29 mouse cellular contexts compared by ENCODE assay signal in genomic region chr3:83943212-83943611, GRCm38 (mm10).
DNase-seq lines count a peak whose midpoint lies in the region; ATAC-seq and TF ChIP-seq lines count a peak whose summit lies in the region.
"Had no signal": no experiment of that assay in that cellular context is flagged by ENCODE, and none has a peak within 500 bp of the region (broad histone marks: within the 10 kb centered on the region; RNA-seq: fewer than 3 reads in every experiment).

No protein-coding gene starts in this region.

- no peak overlapping the region for H3K4me3 ChIP-seq in limb, embryonic 15.5 days
- no peak overlapping the region for H3K4me3 ChIP-seq in limb, embryonic 10.5 days
- H3K4me3 ChIP-seq in ES-E14 (ENCODE audit: insufficient read depth in 1 of 2, low read depth in 1 of 2, low read length in 2 of 2, poor library complexity in 1 of 2, severe bottlenecking in 1 of 2), result peak overlapping the region in 1 of 2 experiments; percentile 43; a peak in 1 of 4 replicates
- H3K4me3 ChIP-seq: embryonic facial prominence, embryonic 12.5 days; erythroblast, embryonic 14.5 days; forebrain, embryonic 13.5 days; heart, adult 2 months; heart, embryonic 13.5 days; hindbrain, embryonic 12.5 days; megakaryocyte, embryonic 14.5 days; midbrain, embryonic 13.5 days had no signal

- no peak for ATAC-seq in limb, embryonic 15.5 days (ENCODE audit: insufficient number of reproducible peaks, low FRiP score, low TSS enrichment, low read depth)
- ATAC-seq: forebrain, embryonic 13.5 days; intestine, postnatal 0 days; liver, postnatal 0 days; midbrain, embryonic 13.5 days had no signal

- H3K9ac ChIP-seq in limb, embryonic 15.5 days, result no peak overlapping the region
- H3K9ac ChIP-seq in ES-E14 (ENCODE audit: insufficient read depth, low read depth, low read length, poor library complexity, severe bottlenecking), result no peak overlapping the region
- H3K9ac ChIP-seq: embryonic facial prominence, embryonic 12.5 days; forebrain, embryonic 13.5 days; heart, embryonic 13.5 days; hindbrain, embryonic 12.5 days; liver, postnatal 0 days; midbrain, embryonic 13.5 days had no signal

- no peaks in the 10 kb centered on the region for H3K27me3 ChIP-seq in limb, embryonic 15.5 days
- H3K27me3 ChIP-seq in limb, embryonic 10.5 days (ENCODE audit: low read depth, poor library complexity, severe bottlenecking), result no peaks in the 10 kb centered on the region
- H3K27me3 ChIP-seq: CH12.LX; embryonic facial prominence, embryonic 12.5 days; forebrain, embryonic 13.5 days; heart, embryonic 13.5 days; hindbrain, embryonic 12.5 days; megakaryocyte, embryonic 14.5 days; midbrain, embryonic 13.5 days had no signal

- in situ Hi-C loops in ES-E14 (cut with MboI; ENCODE audit: low sequenced_read_pairs in 2 of 2, unreplicated experiment in 2 of 2), result no loop called here

- 0 out of 2 replicates have a peak overlapping the region, but pooled peaks have one; percentile 17 for H3K27ac ChIP-seq in limb, embryonic 15.5 days
- H3K27ac ChIP-seq in limb, embryonic 10.5 days, result no peak overlapping the region
- H3K27ac ChIP-seq in ES-E14 (ENCODE audit: insufficient read depth, low read depth, low read length, poor library complexity, severe bottlenecking), result peak overlapping the region; percentile 55
- H3K27ac ChIP-seq: embryonic facial prominence, embryonic 12.5 days; forebrain, embryonic 13.5 days; heart, adult 2 months; heart, embryonic 13.5 days; hindbrain, embryonic 12.5 days; midbrain, embryonic 13.5 days had no signal

- DNase-seq in limb, embryonic 10.5 days (ENCODE audit: low spot score), result no peak
- no peak for DNase-seq in ES-E14 (ENCODE audit: low read depth, low spot score)
- peak; percentile 60 for DNase-seq in fibroblast of lung, adult 2 months (ENCODE audit: low read depth)
- no peak for DNase-seq in kidney, postnatal 36 days
- no peak for DNase-seq in ovary, postnatal 14 days (ENCODE audit: low spot score)
- no peak for DNase-seq in spleen, postnatal 10 days (ENCODE audit: low spot score in 2 of 2)
- DNase-seq: adrenal gland, adult 2 months; B cell, adult 2 months; cerebellum, adult 18-20 months; cerebellum, postnatal 14 days; heart, adult 2 months; kidney, postnatal 4 days; layer of hippocampus, adult 9-11 months; liver, postnatal 0 days; lung, postnatal 10 days; right cerebral cortex, postnatal 14 days; thymus, adult 18-20 months; thymus, postnatal 36 days had no signal

- no peaks in the 10 kb centered on the region for H3K9me3 ChIP-seq in limb, embryonic 15.5 days
- H3K9me3 ChIP-seq in limb, embryonic 10.5 days (replicated peaks), result no peaks in the 10 kb centered on the region
- no peaks in the 10 kb centered on the region for H3K9me3 ChIP-seq in ES-E14 (ENCODE audit: control insufficient read depth, insufficient read depth, low read depth, low read length)
- H3K9me3 ChIP-seq: embryonic facial prominence, embryonic 12.5 days; forebrain, embryonic 13.5 days; heart, embryonic 13.5 days; hindbrain, embryonic 12.5 days; megakaryocyte, embryonic 14.5 days; midbrain, embryonic 13.5 days had no signal

- WGBS in limb, embryonic 15.5 days, result 78% methylated on average over 4 of the region's 4 CpGs
- WGBS in limb, embryonic 10.5 days, result 88% methylated on average over 4 of the region's 4 CpGs

- H3K36me3 ChIP-seq in limb, embryonic 15.5 days, result peaks cover 12% of the 10 kb centered on the region; the same call in 1 of the 2 replicates
- H3K36me3 ChIP-seq in limb, embryonic 10.5 days, result peaks cover 66% of the 10 kb centered on the region
- H3K36me3 ChIP-seq in ES-E14 (ENCODE audit: control insufficient read depth, insufficient read depth, low read length, poor library complexity, severe bottlenecking), result peaks cover 7% of the 10 kb centered on the region; the same call in 1 of the 2 replicates

- no peak overlapping the region for H3K4me2 ChIP-seq in limb, embryonic 15.5 days
- H3K4me2 ChIP-seq: embryonic facial prominence, embryonic 12.5 days; forebrain, embryonic 13.5 days; heart, embryonic 13.5 days; hindbrain, embryonic 12.5 days; liver, embryonic 11.5 days; midbrain, embryonic 13.5 days had no signal

- H3K4me1 ChIP-seq in limb, embryonic 15.5 days, result peaks cover 3% of the 10 kb centered on the region; the same call in 1 of the 2 replicates
- peaks cover 4% of the 10 kb centered on the region; the same call in 1 of the 2 replicates for H3K4me1 ChIP-seq in limb, embryonic 10.5 days
- H3K4me1 ChIP-seq in ES-E14 (ENCODE audit: control insufficient read depth in 2 of 2, insufficient read depth in 2 of 2, low read length in 2 of 2, poor library complexity in 1 of 2), result peaks cover 3 to 17% of the 10 kb centered on the region in 2 experiments; a peak in 2 of 4 replicates
- H3K4me1 ChIP-seq: embryonic facial prominence, embryonic 12.5 days; hindbrain, embryonic 12.5 days; midbrain, embryonic 13.5 days had no signal

TF ChIP-seq in ES-E14, 5 proteins besides CTCF, POLR2A, EP300 and RAD21:
- TF ChIP-seq CHD2 (IDR thresholded peaks at IDR 0.05; ENCODE audit: low read depth, low read length) (no peak), ZNF384 (IDR thresholded peaks at IDR 0.05; ENCODE audit: low read depth, low read length) (no peak), HCFC1 (IDR thresholded peaks at IDR 0.05; ENCODE audit: borderline replicate concordance, insufficient read depth, low read length) (no peak), MAFK (IDR thresholded peaks at IDR 0.05; ENCODE audit: insufficient read depth, low read depth, low read length) (no peak), ZC3H11A (IDR thresholded peaks at IDR 0.05; ENCODE audit: borderline replicate concordance, low read depth, low read length) (no peak)
